Mouse (Mus musculus): ENCODE data around the gene Ddr2. TPM values are rescaled to one million over a fixed set of nuclear protein-coding genes. Genes with fewer than 3 reads are reported as not detected.

Ddr2 gene
- polyA plus RNA-seq, 1 experiment from 2014 or later, result 23.5 TPM

DNA sequence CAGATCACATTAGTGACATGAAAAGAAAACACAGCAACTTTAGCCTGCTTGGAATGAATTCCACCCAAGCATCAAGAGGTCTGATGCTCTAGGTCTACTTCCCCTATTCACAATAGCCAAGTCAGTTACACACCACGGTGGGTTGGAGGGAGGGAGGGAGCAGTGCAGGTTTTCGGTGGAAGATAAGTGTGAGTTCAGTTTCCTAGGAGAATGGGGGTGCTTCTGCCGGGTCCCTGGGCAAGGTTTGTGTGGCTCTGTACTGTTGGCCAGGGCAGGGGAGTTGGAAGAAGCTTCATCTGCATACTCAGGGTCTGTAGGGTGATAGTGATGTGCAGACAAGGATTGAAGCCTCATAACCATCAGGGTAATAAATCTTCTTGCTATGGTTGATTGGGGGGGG lies 164.6 kb downstream of the Ddr2 start:
- no peaks in the 10 kb centered on the region for H3K4me1 ChIP-seq (replicated peaks; ENCODE audit: control insufficient read depth, insufficient read depth, low read length)
- ATAC-seq (replicated peaks; ENCODE audit: low FRiP score) (no peak), DNase-seq (ENCODE audit: low spot score) (no peak)
- no peaks in the 10 kb centered on the region for H3K27me3 ChIP-seq (ENCODE audit: control insufficient read depth, insufficient read depth, low read length)
- no peak overlapping the region for H3K27ac ChIP-seq (ENCODE audit: low read depth, low read length)
- H3K9me3 ChIP-seq (ENCODE audit: control insufficient read depth, low read length), result no peaks in the 10 kb centered on the region
- WGBS, result 65% methylated on average over 3 of the region's 3 CpGs
- H3K9ac ChIP-seq (ENCODE audit: low read length), result no peak overlapping the region
- H3K36me3 ChIP-seq (ENCODE audit: control insufficient read depth, insufficient read depth, low read length), result no peaks in the 10 kb centered on the region
- H3K4me2 ChIP-seq (ENCODE audit: low read depth, low read length, severe bottlenecking), result no peak overlapping the region
- no peak overlapping the region for H3K4me3 ChIP-seq (ENCODE audit: low read depth, low read length)

GRCm38 (mm10) chr1:169939345-169939744 lies 171.2 kb downstream of the Ddr2 start:
- WGBS, result 8% methylated on average over 2 of the region's 2 CpGs
- H3K4me2 ChIP-seq (ENCODE audit: low read depth, low read length, severe bottlenecking), result no peak overlapping the region
- DNase-seq (ENCODE audit: low spot score), result no peak

DNA sequence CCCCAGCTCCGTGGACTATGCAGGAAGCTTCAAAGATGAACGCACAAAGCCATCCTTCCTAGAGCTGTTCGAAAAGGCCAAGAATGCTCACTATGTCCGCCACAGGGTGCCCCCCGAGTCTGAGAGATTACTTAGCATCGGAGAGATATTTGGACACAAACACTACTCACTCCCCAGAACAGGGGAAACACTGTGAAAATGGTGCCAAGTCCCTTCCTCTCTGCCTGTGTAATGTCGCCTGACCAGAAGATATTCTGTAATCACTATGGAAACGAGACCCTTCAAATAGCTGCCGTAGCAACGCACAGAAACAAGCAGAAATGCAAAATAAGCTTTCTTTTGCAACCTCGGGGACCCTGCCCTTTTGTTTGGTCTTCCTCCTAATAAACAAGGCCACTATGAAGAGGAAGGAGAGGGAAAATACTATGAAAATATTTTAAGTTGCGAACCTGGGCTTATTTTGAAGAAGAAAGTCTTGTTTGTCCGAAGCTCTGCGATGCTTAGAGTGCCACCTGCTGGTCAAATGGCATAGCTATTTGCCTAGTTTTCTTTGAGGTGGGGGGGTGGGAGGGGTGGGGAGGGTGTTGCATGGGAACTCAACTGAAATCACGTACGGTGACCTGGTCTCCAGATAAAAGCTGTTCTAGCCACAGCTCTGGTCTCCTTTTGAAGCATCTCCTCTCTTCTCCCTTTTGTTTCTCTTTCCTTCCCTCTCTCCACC lies 176.4 kb downstream of the Ddr2 start:
- Histone ChIP-seq H3K4me1 (replicated peaks; ENCODE audit: control insufficient read depth, insufficient read depth, low read length) (no peaks in the 10 kb centered on the region; the same call in 1 of the 2 replicates), H3K9me3 (ENCODE audit: control insufficient read depth, low read length) (no peaks in the 10 kb centered on the region), H3K4me2 (ENCODE audit: low read depth, low read length, severe bottlenecking) (peak overlapping the region; percentile 5; the same call in 1 of the 2 replicates), H3K4me3 (ENCODE audit: low read depth, low read length) (no peak overlapping the region), H3K27me3 (ENCODE audit: control insufficient read depth, insufficient read depth, low read length) (no peaks in the 10 kb centered on the region), H3K27ac (ENCODE audit: low read depth, low read length) (no peak overlapping the region), H3K9ac (ENCODE audit: low read length) (no peak overlapping the region; the same call in 1 of the 2 replicates), H3K36me3 (ENCODE audit: control insufficient read depth, insufficient read depth, low read length) (no peaks in the 10 kb centered on the region)
- ATAC-seq (replicated peaks; ENCODE audit: low FRiP score), result peak; percentile 50
- DNase-seq (ENCODE audit: low spot score), result peak; percentile 68
- 43% methylated on average over 16 of the region's 16 CpGs for WGBS

More at GRCm38 (mm10) chr1:169939345-169939744, 171.2 kb downstream of the Ddr2 start:
- Histone ChIP-seq H3K4me1 (replicated peaks; ENCODE audit: control insufficient read depth, insufficient read depth, low read length) (no peaks in the 10 kb centered on the region; the same call in 1 of the 2 replicates), H3K9ac (ENCODE audit: low read length) (no peak overlapping the region), H3K27ac (ENCODE audit: low read depth, low read length) (no peak overlapping the region), H3K36me3 (ENCODE audit: control insufficient read depth, insufficient read depth, low read length) (no peaks in the 10 kb centered on the region), H3K9me3 (ENCODE audit: control insufficient read depth, low read length) (no peaks in the 10 kb centered on the region), H3K27me3 (ENCODE audit: control insufficient read depth, insufficient read depth, low read length) (no peaks in the 10 kb centered on the region), H3K4me3 (ENCODE audit: low read depth, low read length) (no peak overlapping the region)
- no peak for ATAC-seq (replicated peaks; ENCODE audit: low FRiP score)

DNA sequence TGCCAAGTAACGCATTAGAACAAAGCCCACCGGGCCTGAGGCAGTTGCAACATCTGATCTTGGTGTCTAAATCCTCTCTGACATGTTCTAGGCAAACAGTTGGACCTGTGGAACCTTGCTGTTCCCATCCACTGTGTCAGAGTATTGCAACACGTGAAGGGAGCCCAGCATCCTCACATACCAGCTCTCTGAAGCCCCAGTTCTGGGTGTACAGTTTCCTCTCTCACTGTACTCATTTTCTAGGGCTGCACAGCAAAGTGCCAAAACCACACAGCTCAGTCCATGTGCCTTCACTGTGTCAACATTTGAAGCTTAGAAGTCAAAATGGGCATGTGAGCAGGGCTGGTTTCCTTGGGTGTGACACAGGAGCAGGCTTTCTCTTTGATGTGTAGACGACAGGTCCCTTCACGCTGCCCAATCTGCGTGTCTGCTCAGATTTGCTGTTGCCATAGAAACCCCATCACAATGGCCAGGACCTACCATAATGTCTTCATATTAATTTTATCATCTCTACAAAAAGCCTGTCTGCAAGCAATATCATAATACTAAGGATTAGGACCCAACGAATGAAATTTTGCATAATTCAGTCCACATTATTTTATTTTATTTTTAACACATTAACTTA lies 178.3 kb downstream of the Ddr2 start:
- WGBS, result 75% methylated on average over 7 of the region's 7 CpGs

DNA sequence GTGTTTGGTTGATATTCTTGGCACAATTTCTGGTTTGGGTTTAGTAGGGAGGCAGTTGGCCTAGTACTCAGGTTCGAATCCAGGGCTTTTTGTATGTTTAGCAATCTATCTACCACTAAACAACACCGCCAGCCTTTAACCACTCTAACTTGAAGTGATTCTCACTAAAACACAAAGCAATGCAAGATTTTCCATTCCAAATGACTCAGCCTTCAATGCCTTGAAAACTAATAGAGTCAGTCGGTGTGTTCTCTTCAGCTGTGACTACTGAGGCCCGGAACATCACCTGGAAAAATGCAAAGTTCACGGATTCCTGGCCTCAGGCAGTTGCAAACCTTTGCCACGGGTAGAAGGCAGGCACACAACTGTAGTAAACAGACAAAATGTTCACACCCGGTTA lies 178.9 kb downstream of the Ddr2 start:
- no peaks in the 10 kb centered on the region for H3K36me3 ChIP-seq (ENCODE audit: control insufficient read depth, insufficient read depth, low read length)
- H3K27me3 ChIP-seq (ENCODE audit: control insufficient read depth, insufficient read depth, low read length), result no peaks in the 10 kb centered on the region
- no peaks in the 10 kb centered on the region; the same call in 1 of the 2 replicates for H3K4me1 ChIP-seq (replicated peaks; ENCODE audit: control insufficient read depth, insufficient read depth, low read length)
- H3K9ac ChIP-seq (ENCODE audit: low read length), result no peak overlapping the region
- 86% methylated on average over 7 of the region's 7 CpGs for WGBS
- no peaks in the 10 kb centered on the region for H3K9me3 ChIP-seq (ENCODE audit: control insufficient read depth, low read length)
- H3K4me2 ChIP-seq (ENCODE audit: low read depth, low read length, severe bottlenecking), result no peak overlapping the region
- no peak overlapping the region for H3K4me3 ChIP-seq (ENCODE audit: low read depth, low read length)
- H3K27ac ChIP-seq (ENCODE audit: low read depth, low read length), result no peak overlapping the region
- DNase-seq (ENCODE audit: low spot score) (no peak), ATAC-seq (replicated peaks; ENCODE audit: low FRiP score) (no peak)

More for the DNA sequence above, 178.3 kb downstream of the Ddr2 start:
- Histone ChIP-seq H3K9me3 (ENCODE audit: control insufficient read depth, low read length) (no peaks in the 10 kb centered on the region), H3K27ac (ENCODE audit: low read depth, low read length) (no peak overlapping the region), H3K4me1 (replicated peaks; ENCODE audit: control insufficient read depth, insufficient read depth, low read length) (no peaks in the 10 kb centered on the region; the same call in 1 of the 2 replicates), H3K9ac (ENCODE audit: low read length) (no peak overlapping the region), H3K4me3 (ENCODE audit: low read depth, low read length) (no peak overlapping the region), H3K27me3 (ENCODE audit: control insufficient read depth, insufficient read depth, low read length) (no peaks in the 10 kb centered on the region), H3K36me3 (ENCODE audit: control insufficient read depth, insufficient read depth, low read length) (no peaks in the 10 kb centered on the region), H3K4me2 (ENCODE audit: low read depth, low read length, severe bottlenecking) (no peak overlapping the region)
- ATAC-seq (replicated peaks; ENCODE audit: low FRiP score) (no peak), DNase-seq (ENCODE audit: low spot score) (no peak)

DNA sequence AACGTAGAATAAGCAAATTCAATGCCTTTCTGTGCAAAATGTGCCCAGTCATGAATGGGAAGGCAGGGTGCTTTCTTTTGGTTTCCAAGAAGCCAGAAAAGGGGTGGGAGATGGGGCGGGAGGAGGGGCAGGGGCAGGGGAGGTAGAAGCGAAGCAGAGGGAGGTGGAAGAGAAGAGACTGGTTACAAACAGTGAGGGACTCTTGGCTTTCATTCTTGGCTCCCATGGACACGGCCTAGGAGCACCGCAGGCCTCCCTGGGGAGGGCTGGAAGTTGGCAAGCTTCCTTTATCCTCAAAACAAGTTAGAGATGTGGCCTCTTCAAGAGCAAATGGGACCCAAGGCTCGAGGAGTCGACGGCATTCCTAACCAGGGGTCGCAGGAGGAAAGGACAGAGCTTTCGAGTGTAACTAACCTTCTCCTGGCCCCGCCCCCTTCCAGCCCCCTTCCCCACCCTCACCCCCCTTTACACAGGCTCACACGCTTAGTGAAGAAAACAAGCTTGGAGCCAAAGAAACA lies 182.0 kb downstream of the Ddr2 start, which contains the start of gene Ccdc190:
TSS of gene Ccdc190 (plus strand) at position 195 of the 518 bp plus-strand sequence.
- Histone ChIP-seq H3K4me1 (replicated peaks; ENCODE audit: control insufficient read depth, insufficient read depth, low read length) (no peaks in the 10 kb centered on the region; the same call in 1 of the 2 replicates), H3K9me3 (ENCODE audit: control insufficient read depth, low read length) (no peaks in the 10 kb centered on the region), H3K36me3 (ENCODE audit: control insufficient read depth, insufficient read depth, low read length) (no peaks in the 10 kb centered on the region), H3K9ac (ENCODE audit: low read length) (peak within 1 kb of the TSS; percentile 14), H3K4me3 (ENCODE audit: low read depth, low read length) (peak within 1 kb of the TSS; percentile 2; the same call in 1 of the 2 replicates), H3K27me3 (ENCODE audit: control insufficient read depth, insufficient read depth, low read length) (no peaks in the 10 kb centered on the region), H3K27ac (ENCODE audit: low read depth, low read length) (no peak within 1 kb of the TSS), H3K4me2 (ENCODE audit: low read depth, low read length, severe bottlenecking) (peak within 1 kb of the TSS; percentile 37; the same call in 1 of the 2 replicates)
- ATAC-seq (replicated peaks; ENCODE audit: low FRiP score) (peak; percentile 78), DNase-seq (ENCODE audit: low spot score) (peak; percentile 61)
- WGBS, result 9% methylated on average over 12 of the region's 12 CpGs

GRCm38 (mm10) chr1:169927753-169928369 lies 182.7 kb downstream of the Ddr2 start:
- DNase-seq (ENCODE audit: low spot score) (no peak), ATAC-seq (replicated peaks; ENCODE audit: low FRiP score) (peak; percentile 59)
- H3K27ac ChIP-seq (ENCODE audit: low read depth, low read length), result no peak overlapping the region
- H3K9ac ChIP-seq (ENCODE audit: low read length), result no peak overlapping the region; the same call in 1 of the 2 replicates
- H3K27me3 ChIP-seq (ENCODE audit: control insufficient read depth, insufficient read depth, low read length), result no peaks in the 10 kb centered on the region
- no peaks in the 10 kb centered on the region for H3K9me3 ChIP-seq (ENCODE audit: control insufficient read depth, low read length)
- WGBS, result 32% methylated on average over 8 of the region's 8 CpGs
- no peaks in the 10 kb centered on the region for H3K36me3 ChIP-seq (ENCODE audit: control insufficient read depth, insufficient read depth, low read length)
- no peak overlapping the region for H3K4me3 ChIP-seq (ENCODE audit: low read depth, low read length)
- H3K4me2 ChIP-seq (ENCODE audit: low read depth, low read length, severe bottlenecking), result no peak overlapping the region
- no peaks in the 10 kb centered on the region; the same call in 1 of the 2 replicates for H3K4me1 ChIP-seq (replicated peaks; ENCODE audit: control insufficient read depth, insufficient read depth, low read length)

- Histone ChIP-seq H3K27ac (ENCODE audit: low read depth, low read length) (no peak overlapping the region), H3K4me2 (ENCODE audit: low read depth, low read length, severe bottlenecking) (no peak overlapping the region), H3K27me3 (ENCODE audit: control insufficient read depth, insufficient read depth, low read length) (peaks cover 2% of the 10 kb centered on the region; the same call in 1 of the 2 replicates), H3K9ac (ENCODE audit: low read length) (no peak overlapping the region), H3K4me1 (replicated peaks; ENCODE audit: control insufficient read depth, insufficient read depth, low read length) (no peaks in the 10 kb centered on the region; the same call in 1 of the 2 replicates), H3K36me3 (ENCODE audit: control insufficient read depth, insufficient read depth, low read length) (no peaks in the 10 kb centered on the region), H3K4me3 (ENCODE audit: low read depth, low read length) (no peak overlapping the region), H3K9me3 (ENCODE audit: control insufficient read depth, low read length) (no peaks in the 10 kb centered on the region)
- DNase-seq (ENCODE audit: low spot score) (no peak), ATAC-seq (replicated peaks; ENCODE audit: low FRiP score) (no peak)
- 90% methylated on average over 2 of the region's 2 CpGs for WGBS
Observed at GRCm38 (mm10) chr1:169924567-169924966, 186.0 kb downstream of the Ddr2 start.
